Mouse (Mus musculus) natural killer cell, adult 2 months (primary cell): ENCODE results near the gene Dcpp2.
"Not testable (repeated sequence)": the region's sequence is repeated elsewhere in the genome, so short reads cannot be mapped to it uniquely, and the experiment has no call there.

Experiments
- DNase-seq, 2 experiments: peaks; one replicate each; pipeline ENCODE4 v3.0.0; 2022; ENCODE audit warnings: low spot score in 2 of 2

Gene Dcpp2

GRCm38 (mm10) chr17:23880576-23880975 is at the start of gene Dcpp2, which contains the start of gene Dcpp1:
Dcpp2 (plus strand) TSS chr17:23880880.
Dcpp1 (plus strand) TSS chr17:23880876.
- DNase-seq: not testable (repeated sequence)

GRCm38 (mm10) chr17:23831201-23831600 is 49.5 kb upstream of the Dcpp2 start:
- no peak for DNase-seq

- no peak for DNase-seq
These were observed 44.6 kb upstream of the Dcpp2 start, which contains the start of gene Prss33 for GRCm38 (mm10) chr17:23836006-23836575. Prss33 (minus strand) TSS chr17:23836056.

- peak; percentile 55 to 66 for DNase-seq
These were observed 39.5 kb upstream of the Dcpp2 start for GRCm38 (mm10) chr17:23841145-23841544.

- DNase-seq: no peak
These were observed 37.4 kb upstream of the Dcpp2 start for GRCm38 (mm10) chr17:23843141-23843811.

GRCm38 (mm10) chr17:23843812-23844273 is 36.8 kb upstream of the Dcpp2 start, which contains the start of the genes Prss32 and Prss41:
Prss32 (plus strand) TSS chr17:23843855.
Prss41 (minus strand) TSS chr17:23844172.
- peak; percentile 57 to 72 for DNase-seq

DNA sequence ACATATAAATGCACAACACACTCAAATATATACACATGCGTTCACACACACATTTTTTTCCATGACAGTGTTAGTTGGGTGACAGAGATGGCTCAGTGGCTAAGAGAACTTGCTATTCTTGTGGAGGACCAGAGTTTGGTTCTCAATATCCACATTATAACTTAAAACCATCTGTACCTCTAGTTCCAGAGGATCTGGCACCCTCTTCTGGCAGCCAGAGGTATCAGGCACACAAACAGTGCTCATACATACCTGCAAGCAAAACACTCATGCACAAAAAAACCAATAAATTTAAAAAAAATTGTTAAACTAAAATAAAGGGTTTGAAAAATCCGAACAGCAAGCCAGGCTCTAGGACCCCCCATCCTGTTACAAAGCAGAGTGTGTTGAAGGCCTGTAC is 30.7 kb upstream of the Dcpp2 start:
- DNase-seq: no peak

DNA sequence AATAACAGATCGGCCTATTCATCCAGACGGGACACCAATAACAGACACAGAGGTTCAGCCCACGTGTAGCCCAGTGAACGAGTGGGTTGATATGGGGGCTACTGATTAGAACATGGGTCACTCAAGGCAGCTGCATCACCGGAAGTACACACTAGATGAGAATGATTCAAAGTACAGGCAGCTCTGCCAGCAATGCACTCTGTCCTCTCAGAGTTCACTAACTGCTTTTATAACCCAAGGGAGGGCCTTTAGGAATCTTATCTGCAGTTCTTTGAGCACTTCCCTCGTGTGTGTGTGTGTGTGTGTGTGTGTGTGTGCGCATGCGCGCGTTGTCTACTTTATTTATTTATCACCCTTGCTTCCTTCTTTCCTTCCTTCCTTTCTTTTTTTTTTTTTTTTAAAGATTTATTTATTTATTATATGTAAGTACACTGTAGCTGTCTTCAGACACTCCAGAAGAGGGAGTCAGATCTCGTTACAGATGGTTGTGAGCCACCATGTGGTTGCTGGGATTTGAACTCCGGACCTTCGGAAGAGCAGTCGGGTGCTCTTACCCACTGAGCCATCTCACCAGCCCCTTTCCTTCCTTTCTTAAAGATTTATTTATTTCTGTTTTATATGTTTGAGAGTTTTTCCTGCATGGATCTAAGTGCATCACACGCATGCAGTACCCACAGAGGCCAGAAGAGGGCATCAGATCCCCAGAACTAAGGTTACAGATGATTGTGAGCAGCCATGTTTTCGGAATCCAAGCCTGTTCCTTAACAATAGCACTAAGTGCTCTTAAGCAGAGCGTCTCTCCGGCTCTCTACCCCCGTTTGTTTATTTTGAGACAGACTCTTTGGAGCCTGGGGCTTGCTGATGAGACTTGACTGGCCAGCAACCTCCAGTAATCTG is 29.6 kb upstream of the Dcpp2 start:
- peak; percentile 52 to 60 for DNase-seq

DNA sequence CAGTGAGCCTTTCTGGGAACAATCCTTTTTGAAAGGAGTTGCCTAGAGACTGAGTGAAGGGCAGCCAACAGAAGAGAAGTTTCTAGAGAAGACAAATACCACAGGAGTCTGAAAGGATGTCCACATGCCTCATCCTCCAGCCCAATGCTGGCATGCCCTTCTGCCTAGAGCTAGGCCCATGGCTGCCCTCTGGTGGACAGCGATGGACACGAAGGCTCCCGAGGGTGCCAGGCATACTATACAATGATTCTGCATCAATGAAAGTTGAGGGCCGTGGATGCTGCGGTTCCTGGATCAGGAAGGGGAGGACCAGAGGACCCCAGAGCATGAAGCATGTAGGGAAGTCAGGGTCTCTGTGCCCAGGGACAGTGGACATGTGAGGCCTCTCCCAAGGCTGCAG is 27.4 kb upstream of the Dcpp2 start:
- peak in 1 of 2 experiments; percentile 44 for DNase-seq

- DNase-seq: no peak
These were observed 26.4 kb upstream of the Dcpp2 start for GRCm38 (mm10) chr17:23854229-23854765.

DNA sequence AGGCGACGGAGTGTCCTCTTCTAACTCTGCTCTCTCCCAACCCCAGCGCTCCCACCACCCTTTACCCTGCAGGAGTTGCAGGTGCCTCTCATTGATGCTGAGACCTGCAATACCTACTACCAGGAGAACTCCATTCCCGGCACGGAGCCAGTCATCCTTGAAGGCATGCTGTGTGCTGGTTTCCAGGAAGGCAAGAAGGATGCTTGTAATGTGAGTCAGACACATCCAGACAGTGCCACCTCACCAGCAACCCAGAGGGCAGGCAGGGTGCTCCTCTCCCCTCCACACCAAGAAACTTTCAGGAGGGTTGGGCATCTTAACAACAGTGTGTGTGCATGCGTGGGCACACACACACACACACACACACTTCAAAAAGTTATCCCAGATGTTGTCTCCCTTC is 23.5 kb upstream of the Dcpp2 start:
- DNase-seq: no peak

DNA sequence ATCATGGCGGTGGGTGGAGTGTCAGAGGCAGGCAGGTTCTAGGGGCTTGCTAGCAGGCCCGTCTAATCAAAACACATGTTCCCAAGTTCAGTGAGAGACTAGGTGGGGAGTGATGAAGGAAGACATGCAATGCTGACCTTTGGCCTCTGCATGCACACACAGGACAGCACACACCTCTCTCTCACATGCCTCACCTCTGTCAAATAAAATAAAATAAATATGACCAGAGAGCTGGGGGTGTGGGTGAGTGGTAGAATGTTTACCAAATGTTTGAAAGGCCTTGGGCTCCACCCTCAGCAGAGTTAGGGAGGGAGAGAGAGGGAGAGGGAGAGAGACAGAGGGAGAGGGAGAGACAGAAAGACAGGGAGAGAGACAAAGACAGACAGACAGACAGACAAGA is 22.8 kb upstream of the Dcpp2 start:
- DNase-seq: no peak

GRCm38 (mm10) chr17:23862926-23863325 is 17.8 kb upstream of the Dcpp2 start:
- no peak for DNase-seq

- no peak for DNase-seq
These were observed 12.9 kb upstream of the Dcpp2 start, which contains the start of gene Prss21 for GRCm38 (mm10) chr17:23867756-23868155. Prss21 (plus strand) TSS chr17:23868056.

GRCm38 (mm10) chr17:23868513-23868912 is 12.2 kb upstream of the Dcpp2 start:
- DNase-seq: no peak

- DNase-seq: no peak
These were observed 6.5 kb upstream of the Dcpp2 start for GRCm38 (mm10) chr17:23873884-23874856.

- no peak for DNase-seq
These were observed 3.9 kb upstream of the Dcpp2 start for GRCm38 (mm10) chr17:23876741-23877140.

DNA sequence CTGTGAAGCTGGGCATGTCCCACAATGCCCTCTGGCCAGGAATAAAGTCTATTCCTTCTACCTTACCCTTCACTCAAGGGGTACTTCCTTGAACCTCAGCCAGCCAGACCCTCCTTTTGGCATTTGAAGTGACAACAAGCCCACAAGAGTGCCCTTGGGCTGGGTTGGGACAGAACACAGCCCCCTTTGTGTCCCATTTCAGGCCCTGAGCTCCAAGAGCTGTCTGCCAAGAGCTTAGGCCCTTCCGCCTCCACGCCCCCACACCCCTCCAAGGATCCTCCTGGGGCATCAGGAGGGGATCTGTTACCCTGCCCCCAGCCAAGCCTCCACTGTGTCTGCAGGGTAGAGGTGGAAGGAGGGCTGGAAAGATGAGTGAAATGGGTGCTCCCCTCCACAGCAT is 3.5 kb upstream of the Dcpp2 start:
- DNase-seq: no peak

DNA sequence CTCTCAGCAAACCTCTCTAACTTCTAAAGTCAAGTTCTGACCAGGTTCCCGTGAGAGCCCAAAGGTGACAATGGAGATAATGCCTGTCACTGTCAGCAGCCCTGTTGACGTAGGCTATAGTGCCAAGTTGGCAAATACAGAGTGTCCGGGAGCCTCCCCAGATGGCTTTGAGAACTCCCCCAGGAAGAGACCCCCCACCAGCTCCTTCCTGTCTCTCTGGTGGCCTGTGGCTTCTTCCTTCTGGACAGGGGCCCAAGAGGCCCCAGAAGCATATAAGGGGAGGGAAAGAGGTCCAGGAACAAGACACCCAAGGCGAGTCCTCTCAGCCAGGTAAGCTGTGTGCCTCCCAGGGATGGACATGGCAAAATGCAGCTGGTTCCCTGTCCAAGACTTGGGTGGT is 36.5 kb downstream of the Dcpp2 start, which contains the start of gene Dcpp3:
Dcpp3 (plus strand) TSS at position 301 of the 400 bp plus-strand sequence.
- DNase-seq: not testable (repeated sequence)

GRCm38 (mm10) chr17:23924531-23925007 is 43.9 kb downstream of the Dcpp2 start:
- DNase-seq: peak; percentile 80 to 81
